Mouse (Mus musculus): ENCODE measurements at regions not wholly inside any gene's neighbourhood (a gene's known extent, or its start where the extent isn't known, plus 50 kb on each side); places are given as distances from the start of the nearest gene placed in this dataset.

GRCm38 (mm10) chr16:5366021-5366420 is 110.2 kb upstream of the Eef2kmt start:
- no peak overlapping the region for H3K9ac ChIP-seq
- H3K9me3 ChIP-seq: no peaks in the 10 kb centered on the region
- H3K4me2 ChIP-seq: no peak overlapping the region
- no peaks in the 10 kb centered on the region for H3K4me1 ChIP-seq (replicated peaks)
- ATAC-seq (ENCODE audit: low FRiP score, low read depth): no peak
- 87% methylated on average over 3 of the region's 3 CpGs for WGBS
- H3K27ac ChIP-seq (replicated peaks): no peak overlapping the region
- H3K4me3 ChIP-seq: no peak overlapping the region
- no peaks in the 10 kb centered on the region for H3K27me3 ChIP-seq
- H3K36me3 ChIP-seq: no peaks in the 10 kb centered on the region

- H3K4me3 ChIP-seq: no peak overlapping the region
- H3K4me1 ChIP-seq (replicated peaks): no peaks in the 10 kb centered on the region
- H3K4me2 ChIP-seq: no peak overlapping the region
- no peak overlapping the region for H3K27ac ChIP-seq (replicated peaks)
- no peak for ATAC-seq (ENCODE audit: low FRiP score, low read depth)
- no peaks in the 10 kb centered on the region for H3K9me3 ChIP-seq
- H3K27me3 ChIP-seq: no peaks in the 10 kb centered on the region
- no peak overlapping the region for H3K9ac ChIP-seq
- WGBS: 74% methylated on average over 10 of the region's 10 CpGs
- H3K36me3 ChIP-seq: no peaks in the 10 kb centered on the region
These were observed 107.3 kb upstream of the Eef2kmt start for GRCm38 (mm10) chr16:5363007-5363570.

GRCm38 (mm10) chr16:5359193-5359592 is 103.4 kb upstream of the Eef2kmt start:
- Histone ChIP-seq H3K4me1 (replicated peaks) (no peaks in the 10 kb centered on the region), H3K4me2 (no peak overlapping the region), H3K27ac (replicated peaks) (no peak overlapping the region), H3K27me3 (no peaks in the 10 kb centered on the region), H3K36me3 (no peaks in the 10 kb centered on the region), H3K9me3 (no peaks in the 10 kb centered on the region; the same call in 1 of the 2 replicates), H3K9ac (no peak overlapping the region), H3K4me3 (no peak overlapping the region)
- 93% methylated on average over 4 of the region's 4 CpGs for WGBS
- no peak for ATAC-seq (ENCODE audit: low FRiP score, low read depth)

GRCm38 (mm10) chr16:5353881-5354280 is 98.1 kb upstream of the Eef2kmt start:
- no peak for ATAC-seq (ENCODE audit: low FRiP score, low read depth)
- Histone ChIP-seq H3K4me2 (no peak overlapping the region), H3K27ac (replicated peaks) (no peak overlapping the region), H3K9me3 (no peaks in the 10 kb centered on the region; the same call in 1 of the 2 replicates), H3K4me3 (no peak overlapping the region), H3K27me3 (no peaks in the 10 kb centered on the region), H3K36me3 (no peaks in the 10 kb centered on the region), H3K9ac (no peak overlapping the region), H3K4me1 (replicated peaks) (peaks cover 6% of the 10 kb centered on the region; the same call in 1 of the 2 replicates)
- 86% methylated on average over 2 of the region's 2 CpGs for whole genome bisulfite sequencing

GRCm38 (mm10) chr16:5351890-5352571 is 96.2 kb upstream of the Eef2kmt start:
- Histone ChIP-seq H3K27ac (replicated peaks) (no peak overlapping the region), H3K4me2 (peak overlapping the region; percentile 37), H3K9ac (no peak overlapping the region), H3K36me3 (no peaks in the 10 kb centered on the region), H3K4me1 (replicated peaks) (peaks cover 6% of the 10 kb centered on the region; the same call in 1 of the 2 replicates), H3K4me3 (no peak overlapping the region), H3K27me3 (no peaks in the 10 kb centered on the region), H3K9me3 (no peaks in the 10 kb centered on the region)
- ATAC-seq (ENCODE audit: low FRiP score, low read depth): no peak
- 3% methylated on average over 18 of the region's 18 CpGs for WGBS

- no peak overlapping the region for H3K9ac ChIP-seq
- no peaks in the 10 kb centered on the region for H3K27me3 ChIP-seq
- no peaks in the 10 kb centered on the region for H3K9me3 ChIP-seq
- H3K4me2 ChIP-seq: no peak overlapping the region
- no peak overlapping the region for H3K27ac ChIP-seq (replicated peaks)
- ATAC-seq (ENCODE audit: low FRiP score, low read depth): no peak
- H3K4me1 ChIP-seq (replicated peaks): peaks cover 2% of the 10 kb centered on the region; the same call in 1 of the 2 replicates
- no peak overlapping the region for H3K4me3 ChIP-seq
- no peaks in the 10 kb centered on the region for H3K36me3 ChIP-seq
- whole genome bisulfite sequencing: 69% methylated on average over 5 of the region's 5 CpGs
These were observed 91.4 kb upstream of the Eef2kmt start for GRCm38 (mm10) chr16:5347151-5347550.

GRCm38 (mm10) chr16:5342326-5342725 is 86.5 kb upstream of the Eef2kmt start:
- no peak for ATAC-seq (ENCODE audit: low FRiP score, low read depth)
- no peak overlapping the region for H3K4me2 ChIP-seq
- H3K36me3 ChIP-seq: no peaks in the 10 kb centered on the region
- H3K9ac ChIP-seq: no peak overlapping the region
- no peak overlapping the region for H3K27ac ChIP-seq (replicated peaks)
- no peaks in the 10 kb centered on the region for H3K9me3 ChIP-seq
- H3K4me3 ChIP-seq: no peak overlapping the region
- H3K27me3 ChIP-seq: no peaks in the 10 kb centered on the region
- H3K4me1 ChIP-seq (replicated peaks): no peaks in the 10 kb centered on the region
- WGBS: 88% methylated on average over 6 of the region's 6 CpGs

GRCm38 (mm10) chr16:5316271-5316670 is 60.5 kb upstream of the Eef2kmt start:
- H3K9ac ChIP-seq: no peak overlapping the region
- H3K27me3 ChIP-seq: no peaks in the 10 kb centered on the region
- no peak overlapping the region for H3K4me3 ChIP-seq
- no peak overlapping the region for H3K27ac ChIP-seq (replicated peaks)
- WGBS: 95% methylated on average over 1 of the region's 1 CpGs
- ATAC-seq (ENCODE audit: low FRiP score, low read depth): no peak
- no peaks in the 10 kb centered on the region for H3K9me3 ChIP-seq
- no peaks in the 10 kb centered on the region for H3K4me1 ChIP-seq (replicated peaks)
- H3K36me3 ChIP-seq: no peaks in the 10 kb centered on the region
- no peak overlapping the region for H3K4me2 ChIP-seq

GRCm38 (mm10) chr16:5313261-5313660 is 57.5 kb upstream of the Eef2kmt start:
- ATAC-seq (ENCODE audit: low FRiP score, low read depth): no peak
- no peak overlapping the region for H3K4me2 ChIP-seq
- no peaks in the 10 kb centered on the region for H3K4me1 ChIP-seq (replicated peaks)
- H3K9ac ChIP-seq: no peak overlapping the region
- 76% methylated on average over 6 of the region's 6 CpGs for WGBS
- H3K27me3 ChIP-seq: 0 out of 2 replicates have a peak, but pooled peaks cover 1% of the 10 kb centered on the region
- H3K36me3 ChIP-seq: no peaks in the 10 kb centered on the region
- no peak overlapping the region for H3K4me3 ChIP-seq
- H3K27ac ChIP-seq (replicated peaks): no peak overlapping the region
- no peaks in the 10 kb centered on the region for H3K9me3 ChIP-seq

- Histone ChIP-seq H3K27me3 (0 out of 2 replicates have a peak, but pooled peaks cover 7% of the 10 kb centered on the region), H3K4me3 (no peak overlapping the region), H3K9ac (no peak overlapping the region), H3K4me1 (replicated peaks) (peaks cover 8% of the 10 kb centered on the region), H3K36me3 (no peaks in the 10 kb centered on the region), H3K9me3 (no peaks in the 10 kb centered on the region), H3K4me2 (no peak overlapping the region), H3K27ac (replicated peaks) (no peak overlapping the region)
- no peak for ATAC-seq (ENCODE audit: low FRiP score, low read depth)
- WGBS: 87% methylated on average over 9 of the region's 9 CpGs
These were observed 55.7 kb upstream of the Eef2kmt start for GRCm38 (mm10) chr16:5311456-5311855.

GRCm38 (mm10) chr16:5310736-5311135 is 55.0 kb upstream of the Eef2kmt start:
- no peaks in the 10 kb centered on the region for H3K36me3 ChIP-seq
- no peak overlapping the region for H3K27ac ChIP-seq (replicated peaks)
- 0 out of 2 replicates have a peak, but pooled peaks cover 7% of the 10 kb centered on the region for H3K27me3 ChIP-seq
- H3K4me1 ChIP-seq (replicated peaks): peaks cover 8% of the 10 kb centered on the region
- no peaks in the 10 kb centered on the region for H3K9me3 ChIP-seq
- ATAC-seq (ENCODE audit: low FRiP score, low read depth): no peak
- no peak overlapping the region for H3K4me2 ChIP-seq
- WGBS: 94% methylated on average over 10 of the region's 10 CpGs
- no peak overlapping the region for H3K4me3 ChIP-seq
- no peak overlapping the region for H3K9ac ChIP-seq

- H3K9me3 ChIP-seq: no peaks in the 10 kb centered on the region
- WGBS: 80% methylated on average over 7 of the region's 7 CpGs
- H3K36me3 ChIP-seq: no peaks in the 10 kb centered on the region
- H3K4me3 ChIP-seq: peak overlapping the region; percentile 51; the same call in 1 of the 2 replicates
- peak overlapping the region; percentile 94 for H3K4me2 ChIP-seq
- no peak for ATAC-seq (ENCODE audit: low FRiP score, low read depth)
- H3K27me3 ChIP-seq: 0 out of 2 replicates have a peak, but pooled peaks cover 7% of the 10 kb centered on the region
- H3K4me1 ChIP-seq (replicated peaks): peaks cover 8% of the 10 kb centered on the region
- no peak overlapping the region for H3K9ac ChIP-seq
- H3K27ac ChIP-seq (replicated peaks): no peak overlapping the region
These were observed 52.0 kb upstream of the Eef2kmt start for GRCm38 (mm10) chr16:5307761-5308160.

Data from hindbrain, embryonic 15.5 days (tissue).